Mouse (Mus musculus) embryonic fibroblast, embryonic 13.5 days (primary cell): Measurements from ENCODE around the gene Celf5. TPM values are rescaled to one million over a fixed set of nuclear protein-coding genes. Genes with fewer than 3 reads are reported as not detected.
A peak's percentile ranks its signal among the peaks of the same experiment; 100 is the strongest.

Experiments
- H3K27ac ChIP-seq: 2 replicates; pipeline ENCODE4 v1.5.1; 2012; ENCODE audit warnings: low read length, control low read depth, inconsistent platforms; ENCODE audit not compliant: insufficient read depth
- H3K4me1 ChIP-seq: 2 replicates; pipeline ENCODE4 v1.6.1; 2011; ENCODE audit warnings: low read length; ENCODE audit not compliant: control insufficient read depth, insufficient read depth
- H3K4me3 ChIP-seq: 2 replicates; pipeline ENCODE4 v1.5.1; 2011; ENCODE audit warnings: mild to moderate bottlenecking, control low read depth, low read length; ENCODE audit not compliant: insufficient read depth
- CTCF ChIP-seq: IDR thresholded peaks from 2 replicates; pipeline ENCODE4 v1.5.1; 2011; ENCODE audit warnings: mild to moderate bottlenecking, control low read depth, low read length, moderate library complexity, borderline replicate concordance; ENCODE audit not compliant: insufficient read depth
- POLR2A ChIP-seq: IDR thresholded peaks from 2 replicates; pipeline ENCODE4 v1.6.1; 2011; ENCODE audit warnings: low read depth, mild to moderate bottlenecking, control low read depth, low read length, moderate library complexity
- polyA plus RNA-seq: library from polyadenylated mRNA; stranded (reverse); fragments of >200 nt; gene quantifications from 2 replicates; pipeline ENCODE4 v1.2.4, GENCODE M21; 2011; ENCODE audit warnings: low read depth; ENCODE audit not compliant: missing spikeins, insufficient read length

The Celf5 gene
- polyA plus RNA-seq, 1 experiment = 4.4 TPM

- Histone ChIP-seq H3K4me3 (no peak overlapping the region), H3K4me1 (peaks cover 7% of the 10 kb centered on the region), H3K27ac (peak overlapping the region; percentile 59)
- TF ChIP-seq POLR2A (no peak), CTCF (no peak)
These were observed 65.0 kb downstream of the Celf5 start for GRCm38 (mm10) chr10:81417227-81418215.

GRCm38 (mm10) chr10:81416581-81417226, 65.8 kb downstream of the Celf5 start:
- peaks cover 11% of the 10 kb centered on the region for H3K4me1 ChIP-seq
- no peak overlapping the region for H3K4me3 ChIP-seq
- TF ChIP-seq POLR2A (no peak), CTCF (peak; percentile 29; the same call in 1 of the 2 replicates)

GRCm38 (mm10) chr10:81415549-81416310, 66.8 kb downstream of the Celf5 start:
- H3K4me3 ChIP-seq = no peak overlapping the region
- TF ChIP-seq CTCF (no peak), POLR2A (no peak)
- H3K4me1 ChIP-seq = peaks cover 18% of the 10 kb centered on the region
- H3K27ac ChIP-seq = no peak overlapping the region

More at GRCm38 (mm10) chr10:81416581-81417226, 65.8 kb downstream of the Celf5 start:
- 0 out of 2 replicates have a peak overlapping the region, but pooled peaks have one; percentile 12 for H3K27ac ChIP-seq

GRCm38 (mm10) chr10:81415146-81415545, 67.4 kb downstream of the Celf5 start:
- Histone ChIP-seq H3K4me3 (no peak overlapping the region), H3K4me1 (peaks cover 23% of the 10 kb centered on the region), H3K27ac (no peak overlapping the region)
- TF ChIP-seq CTCF = no peak
- TF ChIP-seq POLR2A = no peak

- H3K4me1 ChIP-seq = peaks cover 27% of the 10 kb centered on the region
- H3K27ac ChIP-seq = no peak overlapping the region
- no peak for TF ChIP-seq CTCF
- no peak for TF ChIP-seq POLR2A
- H3K4me3 ChIP-seq = no peak overlapping the region
These were observed 67.8 kb downstream of the Celf5 start for GRCm38 (mm10) chr10:81414682-81415081.

- Histone ChIP-seq H3K4me1 (peaks cover 27% of the 10 kb centered on the region), H3K4me3 (no peak overlapping the region), H3K27ac (no peak overlapping the region)
- no peak for TF ChIP-seq CTCF
- no peak for TF ChIP-seq POLR2A
These were observed 68.9 kb downstream of the Celf5 start for GRCm38 (mm10) chr10:81413310-81414261.

- TF ChIP-seq CTCF (no peak), POLR2A (no peak)
- Histone ChIP-seq H3K4me1 (peaks cover 34% of the 10 kb centered on the region), H3K27ac (0 out of 2 replicates have a peak overlapping the region, but pooled peaks have one; percentile 0), H3K4me3 (no peak overlapping the region)
These were observed 69.8 kb downstream of the Celf5 start for GRCm38 (mm10) chr10:81412586-81413309.
